Mouse (Mus musculus): ENCODE data around the gene Pspn.

DNA sequence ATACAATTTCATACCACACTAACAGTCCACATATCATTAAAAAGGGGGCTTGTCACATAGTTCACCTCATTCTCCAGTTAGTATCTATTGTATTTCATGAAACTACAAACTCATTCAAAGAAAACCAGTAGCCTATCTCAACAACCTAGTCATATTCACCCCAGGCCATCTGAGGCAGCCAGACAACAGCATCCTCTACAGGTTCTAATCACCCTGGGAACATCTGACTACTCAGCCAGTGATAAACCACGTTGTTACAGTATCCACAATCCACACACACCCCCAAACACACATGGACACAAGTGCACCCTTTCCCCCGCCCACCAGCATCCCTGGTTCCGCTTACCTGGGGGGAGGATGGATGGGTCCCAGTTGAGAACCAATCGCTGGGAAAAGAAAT is 27.7 kb upstream of the Pspn start:
- no peak for TF ChIP-seq CTCF (IDR thresholded peaks at IDR 0.05; ENCODE audit: control insufficient read depth, insufficient read depth, insufficient replicate concordance, low read depth, low read length)
- no peak for TF ChIP-seq POLR2A (IDR thresholded peaks at IDR 0.05; ENCODE audit: control insufficient read depth, low read depth, low read length)

Data from testis, adult 2 months (tissue).